Mouse (Mus musculus): ENCODE data around the gene Med16. TPM values are rescaled to one million over a fixed set of nuclear protein-coding genes. Genes with fewer than 3 reads are reported as not detected.

Med16 gene
- total RNA-seq (2021) = 10 to 100 TPM; 55.4 to 61.9 TPM

- DNase-seq (ENCODE audit: extremely low spot score in 1 of 2, low spot score in 2 of 2) = peak; percentile 90 to 97
- intact Hi-C loops (cut with DNase I) = no loop called here
Measured at GRCm38 (mm10) chr10:79908167-79909091, at the start of gene Med16. Med16 (minus strand) TSS chr10:79908923.

GRCm38 (mm10) chr10:79958140-79958816 is 49.6 kb upstream of the Med16 start:
- intact Hi-C loops (cut with DNase I) = loop anchor here (1.0 to 10.0 kb wide), 2 partner anchors 33 to 123 kb away; no protein-coding TSS in a partner anchor
- peak; percentile 62 to 86 for DNase-seq (ENCODE audit: extremely low spot score in 1 of 2, low spot score in 2 of 2)

GRCm38 (mm10) chr10:79956643-79957154 is 48.0 kb upstream of the Med16 start:
- intact Hi-C loops (cut with DNase I) = loop anchor here (10.0 kb wide), 1 partner anchor 122 kb away; no protein-coding TSS in a partner anchor

GRCm38 (mm10) chr10:79955691-79956090 is 47.0 kb upstream of the Med16 start:
- no peak for DNase-seq (ENCODE audit: extremely low spot score in 1 of 2, low spot score in 2 of 2)
- intact Hi-C loops (cut with DNase I) = loop anchor here (10.0 kb wide), 1 partner anchor 121 kb away; no protein-coding TSS in a partner anchor

More at GRCm38 (mm10) chr10:79956643-79957154, 48.0 kb upstream of the Med16 start:
- no peak for DNase-seq (ENCODE audit: extremely low spot score in 1 of 2, low spot score in 2 of 2)

GRCm38 (mm10) chr10:79953946-79954345 is 45.2 kb upstream of the Med16 start:
- no peak for DNase-seq (ENCODE audit: extremely low spot score in 1 of 2, low spot score in 2 of 2)
- intact Hi-C loops (cut with DNase I) = loop anchor here (10.0 kb wide), 1 partner anchor 119 kb away; no protein-coding TSS in a partner anchor

- DNase-seq (ENCODE audit: extremely low spot score in 1 of 2, low spot score in 2 of 2) = no peak
- intact Hi-C loops (cut with DNase I) = loop anchor here (2.0 to 10.0 kb wide), 2 partner anchors 16 to 116 kb away; no protein-coding TSS in a partner anchor
Measured at GRCm38 (mm10) chr10:79950661-79951060, 41.9 kb upstream of the Med16 start.

- intact Hi-C loops (cut with DNase I) = loop anchor here (2.0 to 10.0 kb wide), 2 partner anchors 15 to 115 kb away; no protein-coding TSS in a partner anchor
- DNase-seq (ENCODE audit: extremely low spot score in 1 of 2, low spot score in 2 of 2) = no peak
Measured at GRCm38 (mm10) chr10:79949873-79950272, 41.1 kb upstream of the Med16 start.

GRCm38 (mm10) chr10:79947502-79947901 is 38.8 kb upstream of the Med16 start:
- no peak for DNase-seq (ENCODE audit: extremely low spot score in 1 of 2, low spot score in 2 of 2)

GRCm38 (mm10) chr10:79946752-79947322 is 38.1 kb upstream of the Med16 start:
- intact Hi-C loops (cut with DNase I) = no loop called here
- DNase-seq (ENCODE audit: extremely low spot score in 1 of 2, low spot score in 2 of 2) = no peak

More at GRCm38 (mm10) chr10:79947502-79947901, 38.8 kb upstream of the Med16 start:
- intact Hi-C loops (cut with DNase I) = no loop called here

- no peak for DNase-seq (ENCODE audit: extremely low spot score in 1 of 2, low spot score in 2 of 2)
- intact Hi-C loops (cut with DNase I) = no loop called here
Measured at GRCm38 (mm10) chr10:79945507-79946234, 36.9 kb upstream of the Med16 start.

GRCm38 (mm10) chr10:79943471-79943901 is 34.8 kb upstream of the Med16 start:
- DNase-seq (ENCODE audit: extremely low spot score in 1 of 2, low spot score in 2 of 2) = no peak
- intact Hi-C loops (cut with DNase I) = no loop called here

- intact Hi-C loops (cut with DNase I) = no loop called here
- DNase-seq (ENCODE audit: extremely low spot score in 1 of 2, low spot score in 2 of 2) = no peak
Measured at GRCm38 (mm10) chr10:79942988-79943387, 34.3 kb upstream of the Med16 start.

GRCm38 (mm10) chr10:79940749-79941148 is 32.0 kb upstream of the Med16 start:
- DNase-seq (ENCODE audit: extremely low spot score in 1 of 2, low spot score in 2 of 2) = peak in 1 of 2 experiments; percentile 68
- intact Hi-C loops (cut with DNase I) = no loop called here

GRCm38 (mm10) chr10:79937775-79938526 is 29.2 kb upstream of the Med16 start:
- DNase-seq (ENCODE audit: extremely low spot score in 1 of 2, low spot score in 2 of 2) = no peak
- intact Hi-C loops (cut with DNase I) = no loop called here

- DNase-seq (ENCODE audit: extremely low spot score in 1 of 2, low spot score in 2 of 2) = peak in 1 of 2 experiments; percentile 78
- intact Hi-C loops (cut with DNase I) = no loop called here
Measured at GRCm38 (mm10) chr10:79936911-79937441, 28.3 kb upstream of the Med16 start.

- no peak for DNase-seq (ENCODE audit: extremely low spot score in 1 of 2, low spot score in 2 of 2)
- intact Hi-C loops (cut with DNase I) = no loop called here
Measured at GRCm38 (mm10) chr10:79936284-79936910, 27.7 kb upstream of the Med16 start.
